Mouse (Mus musculus): ENCODE measurements around the gene Mfn1. TPM values are rescaled to one million over a fixed set of nuclear protein-coding genes. Genes with fewer than 3 reads are reported as not detected.

Mfn1 gene
- polyA plus RNA-seq, 1 experiment from 2014 or later: 23.6 TPM

GRCm38 (mm10) chr3:32537556-32537955, 8.3 kb downstream of the Mfn1 start:
- Histone ChIP-seq H3K4me2 (ENCODE audit: low read length) (no peak overlapping the region), H3K4me3 (ENCODE audit: low read depth, low read length) (no peak overlapping the region), H3K9me3 (ENCODE audit: control insufficient read depth, low read length) (no peaks in the 10 kb centered on the region), H3K27me3 (replicated peaks; ENCODE audit: control insufficient read depth, insufficient read depth, low read length) (no peaks in the 10 kb centered on the region), H3K4me1 (replicated peaks; ENCODE audit: control insufficient read depth, insufficient read depth, low read length) (no peaks in the 10 kb centered on the region), H3K36me3 (ENCODE audit: control insufficient read depth, insufficient read depth, low read length) (peaks cover 60% of the 10 kb centered on the region), H3K9ac (ENCODE audit: low read length) (no peak overlapping the region), H3K27ac (ENCODE audit: low read depth) (no peak overlapping the region)
- ATAC-seq (replicated peaks; ENCODE audit: low FRiP score, low TSS enrichment, low read depth) (no peak), DNase-seq (ENCODE audit: low spot score) (no peak)
- 78% methylated on average over 1 of the region's 1 CpGs for WGBS

- Histone ChIP-seq H3K9ac (ENCODE audit: low read length) (no peak overlapping the region), H3K27me3 (replicated peaks; ENCODE audit: control insufficient read depth, insufficient read depth, low read length) (no peaks in the 10 kb centered on the region), H3K4me3 (ENCODE audit: low read depth, low read length) (no peak overlapping the region), H3K9me3 (ENCODE audit: control insufficient read depth, low read length) (no peaks in the 10 kb centered on the region), H3K4me2 (ENCODE audit: low read length) (no peak overlapping the region), H3K36me3 (ENCODE audit: control insufficient read depth, insufficient read depth, low read length) (peaks cover 65% of the 10 kb centered on the region), H3K27ac (ENCODE audit: low read depth) (no peak overlapping the region), H3K4me1 (replicated peaks; ENCODE audit: control insufficient read depth, insufficient read depth, low read length) (no peaks in the 10 kb centered on the region)
- DNase-seq (ENCODE audit: low spot score) (no peak), ATAC-seq (replicated peaks; ENCODE audit: low FRiP score, low TSS enrichment, low read depth) (no peak)
- 93% methylated on average over 5 of the region's 5 CpGs for WGBS
Measured at GRCm38 (mm10) chr3:32538091-32538490, 8.8 kb downstream of the Mfn1 start.

- 91% methylated on average over 1 of the region's 1 CpGs for WGBS
- Histone ChIP-seq H3K9ac (ENCODE audit: low read length) (no peak overlapping the region), H3K4me2 (ENCODE audit: low read length) (no peak overlapping the region), H3K27ac (ENCODE audit: low read depth) (no peak overlapping the region), H3K9me3 (ENCODE audit: control insufficient read depth, low read length) (no peaks in the 10 kb centered on the region), H3K4me3 (ENCODE audit: low read depth, low read length) (no peak overlapping the region), H3K36me3 (ENCODE audit: control insufficient read depth, insufficient read depth, low read length) (peaks cover 34% of the 10 kb centered on the region), H3K4me1 (replicated peaks; ENCODE audit: control insufficient read depth, insufficient read depth, low read length) (no peaks in the 10 kb centered on the region), H3K27me3 (replicated peaks; ENCODE audit: control insufficient read depth, insufficient read depth, low read length) (no peaks in the 10 kb centered on the region)
- DNase-seq (ENCODE audit: low spot score) (no peak), ATAC-seq (replicated peaks; ENCODE audit: low FRiP score, low TSS enrichment, low read depth) (no peak)
Measured at GRCm38 (mm10) chr3:32553061-32553460, 23.8 kb downstream of the Mfn1 start.

GRCm38 (mm10) chr3:32563401-32563800, 34.1 kb downstream of the Mfn1 start:
- no peak overlapping the region for H3K4me3 ChIP-seq (ENCODE audit: low read depth, low read length)
- no peaks in the 10 kb centered on the region for H3K4me1 ChIP-seq (replicated peaks; ENCODE audit: control insufficient read depth, insufficient read depth, low read length)
- H3K4me2 ChIP-seq (ENCODE audit: low read length): no peak overlapping the region
- no peak overlapping the region for H3K27ac ChIP-seq (ENCODE audit: low read depth)
- no peak for DNase-seq (ENCODE audit: low spot score)
- no peak for ATAC-seq (replicated peaks; ENCODE audit: low FRiP score, low TSS enrichment, low read depth)
- peaks cover 49% of the 10 kb centered on the region for H3K36me3 ChIP-seq (ENCODE audit: control insufficient read depth, insufficient read depth, low read length)
- no peaks in the 10 kb centered on the region for H3K27me3 ChIP-seq (replicated peaks; ENCODE audit: control insufficient read depth, insufficient read depth, low read length)
- H3K9ac ChIP-seq (ENCODE audit: low read length): no peak overlapping the region
- H3K9me3 ChIP-seq (ENCODE audit: control insufficient read depth, low read length): no peaks in the 10 kb centered on the region
- 94% methylated on average over 6 of the region's 6 CpGs for WGBS

- Histone ChIP-seq H3K27ac (ENCODE audit: low read depth) (no peak overlapping the region), H3K27me3 (replicated peaks; ENCODE audit: control insufficient read depth, insufficient read depth, low read length) (no peaks in the 10 kb centered on the region), H3K9me3 (ENCODE audit: control insufficient read depth, low read length) (no peaks in the 10 kb centered on the region), H3K4me3 (ENCODE audit: low read depth, low read length) (no peak overlapping the region), H3K4me2 (ENCODE audit: low read length) (no peak overlapping the region), H3K4me1 (replicated peaks; ENCODE audit: control insufficient read depth, insufficient read depth, low read length) (no peaks in the 10 kb centered on the region), H3K36me3 (ENCODE audit: control insufficient read depth, insufficient read depth, low read length) (peaks cover 62% of the 10 kb centered on the region), H3K9ac (ENCODE audit: low read length) (no peak overlapping the region)
- WGBS: 84% methylated on average over 2 of the region's 2 CpGs
- DNase-seq (ENCODE audit: low spot score): no peak
- ATAC-seq (replicated peaks; ENCODE audit: low FRiP score, low TSS enrichment, low read depth): no peak
Measured at GRCm38 (mm10) chr3:32573086-32573485, 43.8 kb downstream of the Mfn1 start.

- H3K4me1 ChIP-seq (replicated peaks; ENCODE audit: control insufficient read depth, insufficient read depth, low read length): no peaks in the 10 kb centered on the region
- ATAC-seq (replicated peaks; ENCODE audit: low FRiP score, low TSS enrichment, low read depth) (no peak), DNase-seq (ENCODE audit: low spot score) (no peak)
- WGBS: 48% methylated on average over 9 of the region's 9 CpGs
- H3K27ac ChIP-seq (ENCODE audit: low read depth): no peak overlapping the region
- H3K27me3 ChIP-seq (replicated peaks; ENCODE audit: control insufficient read depth, insufficient read depth, low read length): no peaks in the 10 kb centered on the region
- H3K4me2 ChIP-seq (ENCODE audit: low read length): no peak overlapping the region
- no peak overlapping the region for H3K4me3 ChIP-seq (ENCODE audit: low read depth, low read length)
- H3K9ac ChIP-seq (ENCODE audit: low read length): no peak overlapping the region
- H3K36me3 ChIP-seq (ENCODE audit: control insufficient read depth, insufficient read depth, low read length): peaks cover 54% of the 10 kb centered on the region
- H3K9me3 ChIP-seq (ENCODE audit: control insufficient read depth, low read length): no peaks in the 10 kb centered on the region
Measured at GRCm38 (mm10) chr3:32573881-32574280, 44.6 kb downstream of the Mfn1 start.

GRCm38 (mm10) chr3:32575151-32575550, 45.9 kb downstream of the Mfn1 start:
- ATAC-seq (replicated peaks; ENCODE audit: low FRiP score, low TSS enrichment, low read depth): no peak
- no peak overlapping the region for H3K27ac ChIP-seq (ENCODE audit: low read depth)
- no peaks in the 10 kb centered on the region for H3K27me3 ChIP-seq (replicated peaks; ENCODE audit: control insufficient read depth, insufficient read depth, low read length)
- H3K4me2 ChIP-seq (ENCODE audit: low read length): no peak overlapping the region
- 97% methylated on average over 3 of the region's 3 CpGs for WGBS
- no peak overlapping the region for H3K9ac ChIP-seq (ENCODE audit: low read length)
- DNase-seq (ENCODE audit: low spot score): no peak
- no peaks in the 10 kb centered on the region for H3K4me1 ChIP-seq (replicated peaks; ENCODE audit: control insufficient read depth, insufficient read depth, low read length)
- peaks cover 41% of the 10 kb centered on the region for H3K36me3 ChIP-seq (ENCODE audit: control insufficient read depth, insufficient read depth, low read length)
- H3K4me3 ChIP-seq (ENCODE audit: low read depth, low read length): no peak overlapping the region
- H3K9me3 ChIP-seq (ENCODE audit: control insufficient read depth, low read length): no peaks in the 10 kb centered on the region

- no peak overlapping the region for H3K9ac ChIP-seq (ENCODE audit: low read length)
- 84% methylated on average over 5 of the region's 5 CpGs for WGBS
- no peak overlapping the region for H3K4me2 ChIP-seq (ENCODE audit: low read length)
- no peaks in the 10 kb centered on the region for H3K4me1 ChIP-seq (replicated peaks; ENCODE audit: control insufficient read depth, insufficient read depth, low read length)
- no peaks in the 10 kb centered on the region for H3K9me3 ChIP-seq (ENCODE audit: control insufficient read depth, low read length)
- DNase-seq (ENCODE audit: low spot score): no peak
- H3K27me3 ChIP-seq (replicated peaks; ENCODE audit: control insufficient read depth, insufficient read depth, low read length): no peaks in the 10 kb centered on the region
- H3K4me3 ChIP-seq (ENCODE audit: low read depth, low read length): no peak overlapping the region
- ATAC-seq (replicated peaks; ENCODE audit: low FRiP score, low TSS enrichment, low read depth): no peak
- H3K27ac ChIP-seq (ENCODE audit: low read depth): no peak overlapping the region
- peaks cover 56% of the 10 kb centered on the region for H3K36me3 ChIP-seq (ENCODE audit: control insufficient read depth, insufficient read depth, low read length)
Measured at GRCm38 (mm10) chr3:32578772-32579171, 49.5 kb downstream of the Mfn1 start.

GRCm38 (mm10) chr3:32580738-32581137, 51.5 kb downstream of the Mfn1 start:
- Histone ChIP-seq H3K27me3 (replicated peaks; ENCODE audit: control insufficient read depth, insufficient read depth, low read length) (no peaks in the 10 kb centered on the region), H3K4me1 (replicated peaks; ENCODE audit: control insufficient read depth, insufficient read depth, low read length) (no peaks in the 10 kb centered on the region), H3K9ac (ENCODE audit: low read length) (no peak overlapping the region), H3K36me3 (ENCODE audit: control insufficient read depth, insufficient read depth, low read length) (peaks cover 64% of the 10 kb centered on the region), H3K9me3 (ENCODE audit: control insufficient read depth, low read length) (no peaks in the 10 kb centered on the region), H3K4me2 (ENCODE audit: low read length) (no peak overlapping the region), H3K4me3 (ENCODE audit: low read depth, low read length) (no peak overlapping the region), H3K27ac (ENCODE audit: low read depth) (no peak overlapping the region)
- ATAC-seq (replicated peaks; ENCODE audit: low FRiP score, low TSS enrichment, low read depth): no peak
- no peak for DNase-seq (ENCODE audit: low spot score)
- 85% methylated on average over 3 of the region's 3 CpGs for WGBS
